Mouse (Mus musculus) embryonic fibroblast, embryonic 13.5 days (primary cell): ENCODE measurements around the gene Phf7.

Source experiments
- CTCF ChIP-seq: IDR thresholded peaks from 2 replicates; pipeline ENCODE4 v1.5.1; 2011; ENCODE audit warnings: mild to moderate bottlenecking, control low read depth, low read length, moderate library complexity, borderline replicate concordance; ENCODE audit not compliant: insufficient read depth
- POLR2A ChIP-seq: IDR thresholded peaks from 2 replicates; pipeline ENCODE4 v1.6.1; 2011; ENCODE audit warnings: low read depth, mild to moderate bottlenecking, control low read depth, low read length, moderate library complexity

GRCm38 (mm10) chr14:31271121-31271520 is 20.0 kb upstream of the Phf7 start:
- TF ChIP-seq CTCF: no peak
- no peak for TF ChIP-seq POLR2A
